ENCODE assay signal across 19 mouse cellular contexts in genomic region chr14:60369667-60370315, GRCm38 (mm10). TPM values are rescaled to one million over a fixed set of nuclear protein-coding genes. Genes with fewer than 3 reads are reported as not detected.
DNase-seq lines count a peak whose midpoint lies in the region; ATAC-seq and TF ChIP-seq lines count a peak whose summit lies in the region.
"Had no signal": no experiment of that assay in that cellular context is flagged by ENCODE, and none has a peak within 500 bp of the region (broad histone marks: within the 10 kb centered on the region; RNA-seq: fewer than 3 reads in every experiment).

No protein-coding gene starts in this region.

- H3K4me2 ChIP-seq in forebrain, postnatal 0 days (ENCODE audit: low read depth), result no peak overlapping the region
- H3K4me2 ChIP-seq: stomach, embryonic 15.5 days had no signal

- no peak overlapping the region for H3K27ac ChIP-seq in heart, embryonic 10.5 days
- peak overlapping the region; percentile 53 for H3K27ac ChIP-seq in forebrain, embryonic 10.5 days
- H3K27ac ChIP-seq in forebrain, postnatal 0 days (ENCODE audit: low read depth, low read length), result no peak overlapping the region
- H3K27ac ChIP-seq: limb, embryonic 10.5 days; stomach, embryonic 15.5 days had no signal

- H3K4me3 ChIP-seq in heart, embryonic 10.5 days, result no peak overlapping the region
- H3K4me3 ChIP-seq in forebrain, embryonic 10.5 days, result no peak overlapping the region
- no peak overlapping the region for H3K4me3 ChIP-seq in forebrain, postnatal 0 days (ENCODE audit: low read depth, low read length)
- H3K4me3 ChIP-seq: limb, embryonic 10.5 days; myocyte; stomach, embryonic 15.5 days had no signal

- no peaks in the 10 kb centered on the region for H3K36me3 ChIP-seq in heart, embryonic 10.5 days
- H3K36me3 ChIP-seq in forebrain, embryonic 10.5 days (replicated peaks), result no peaks in the 10 kb centered on the region
- no peaks in the 10 kb centered on the region for H3K36me3 ChIP-seq in forebrain, postnatal 0 days (ENCODE audit: insufficient read depth)
- H3K36me3 ChIP-seq: limb, embryonic 10.5 days; stomach, embryonic 15.5 days had no signal

- DNase-seq in heart, adult 11 months, result peak; percentile 34
- DNase-seq in heart, embryonic 10.5 days (ENCODE audit: low spot score), result no peak
- peak; percentile 54 for DNase-seq in ES-CJ7 (ENCODE audit: low read depth, low spot score)
- DNase-seq in forebrain, embryonic 10.5 days (ENCODE audit: extremely low spot score, low spot score), result no peak
- DNase-seq in forebrain, postnatal 0 days, result no peak
- no peak for DNase-seq in MN1 (ENCODE audit: low spot score)
- DNase-seq: adrenal gland, postnatal 10 days; B cell, adult 2 months; heart, adult 18-20 months; heart, postnatal 36 days; kidney, adult 11 months; liver, postnatal 0 days; lung, postnatal 10 days; spleen, adult 18-20 months; thymus, adult 2 months had no signal

- no peaks in the 10 kb centered on the region for H3K9me3 ChIP-seq in heart, embryonic 10.5 days
- H3K9me3 ChIP-seq in forebrain, embryonic 10.5 days, result no peaks in the 10 kb centered on the region
- no peaks in the 10 kb centered on the region for H3K9me3 ChIP-seq in forebrain, postnatal 0 days (ENCODE audit: low read length)
- H3K9me3 ChIP-seq: limb, embryonic 10.5 days; stomach, embryonic 15.5 days had no signal

- 61% methylated on average over 5 of the region's 5 CpGs for WGBS in heart, embryonic 10.5 days
- WGBS in forebrain, embryonic 10.5 days, result 53% methylated on average over 5 of the region's 5 CpGs
- WGBS in forebrain, postnatal 0 days, result 42% methylated on average over 5 of the region's 5 CpGs

- H3K27me3 ChIP-seq in heart, embryonic 10.5 days (ENCODE audit: insufficient read depth, poor library complexity, severe bottlenecking), result peaks cover 18% of the 10 kb centered on the region; the same call in 1 of the 2 replicates
- peaks cover 34% of the 10 kb centered on the region for H3K27me3 ChIP-seq in forebrain, embryonic 10.5 days (ENCODE audit: poor library complexity, severe bottlenecking)
- no peaks in the 10 kb centered on the region for H3K27me3 ChIP-seq in forebrain, postnatal 0 days (ENCODE audit: insufficient read depth, low read length)

- H3K9ac ChIP-seq in forebrain, postnatal 0 days, result no peak overlapping the region
- H3K9ac ChIP-seq: liver, postnatal 0 days; stomach, embryonic 15.5 days had no signal

- ATAC-seq in forebrain, postnatal 0 days, result peak; percentile 73
- ATAC-seq in activated CD4-positive, CD25-positive, alpha-beta regulatory T cell, adult 4 months, result no peak
- ATAC-seq: liver, postnatal 0 days had no signal

- peaks cover 7% of the 10 kb centered on the region; the same call in 1 of the 2 replicates for H3K4me1 ChIP-seq in heart, embryonic 10.5 days
- peaks cover 30% of the 10 kb centered on the region for H3K4me1 ChIP-seq in forebrain, embryonic 10.5 days
- H3K4me1 ChIP-seq in forebrain, postnatal 0 days (ENCODE audit: insufficient read depth), result peaks cover 5% of the 10 kb centered on the region; the same call in 1 of the 2 replicates
- H3K4me1 ChIP-seq: stomach, embryonic 15.5 days had no signal

- TF ChIP-seq CTCF in forebrain, postnatal 0 days (IDR thresholded peaks at IDR 0.05; ENCODE audit: low read depth), result no peak

RNA-seq across cellular contexts. Expression of gene Amer2, which starts 3.3 kb away (rescaled TPM):
- polyA plus RNA-seq in heart, embryonic 10.5 days (2016; fragmentation: Nextera tagmentation; extraction: Ambion mirVana), result 0.65 and 1.7 TPM in 2 replicates
- polyA plus RNA-seq in forebrain, embryonic 10.5 days (2016; fragmentation: Nextera tagmentation; extraction: Ambion mirVana), result 7.7 and 9.6 TPM in 2 replicates
- total RNA-seq in forebrain, postnatal 0 days (2014; rRNA removed), result 31.6 and 42.2 TPM in 2 replicates
- 14.4 and 28.7 TPM in 2 replicates for polyA plus RNA-seq in forebrain, postnatal 0 days (2015; fragmentation: Nextera tagmentation; extraction: Ambion mirVana)
- polyA plus RNA-seq in activated CD4-positive, CD25-positive, alpha-beta regulatory T cell, adult 4 months (2017; shearing (Covaris generic)), result not detected
- total RNA-seq: heart, adult 18-20 months; heart, postnatal 36 days had no signal
- polyA plus RNA-seq: myocyte had no signal

Comparison
In these comparisons a context has a peak if more than half of its experiments do, and no peak if none do; other contexts are left out.
1. DNase-seq: peak in heart, adult 11 months (single experiment) and ES-CJ7 (single experiment); none in heart, embryonic 10.5 days (single experiment), forebrain, embryonic 10.5 days (single experiment), forebrain, postnatal 0 days (single experiment) and MN1 (single experiment).